Mouse (Mus musculus) neural tube, embryonic 13.5 days (tissue): ENCODE data around the gene Zfp641. TPM values are rescaled to one million over a fixed set of nuclear protein-coding genes. Genes with fewer than 3 reads are reported as not detected.

ENCODE experiments used
- polyA plus RNA-seq: library from polyadenylated mRNA; unstranded; fragments of >200 nt; fragmentation: Nextera tagmentation; extraction: Ambion mirVana; gene quantifications from 2 replicates; pipeline ENCODE4 v1.2.1, GENCODE M21; 2015

Gene Zfp641
- polyA plus RNA-seq, 1 experiment from 2014 or later = 6.5 TPM

Other genes starting within 250 kb of the Zfp641 start
- 66.5 and 66.8 TPM in 2 replicates for gene Pfkm, start 203.6 kb downstream of the Zfp641 start, polyA plus RNA-seq
- 20.3 and 23.4 TPM in 2 replicates for gene Senp1, start 202.4 kb downstream of the Zfp641 start, polyA plus RNA-seq
- gene Asb8, start 130.5 kb downstream of the Zfp641 start, polyA plus RNA-seq = 57.5 and 63.8 TPM in 2 replicates
- 50.1 and 50.4 TPM in 2 replicates for gene Ccdc184, start 129.0 kb downstream of the Zfp641 start, polyA plus RNA-seq
- not detected in 2 replicates for gene Olfr288, start 100.6 kb downstream of the Zfp641 start, polyA plus RNA-seq
- not detected in 2 replicates for gene Gm44579, start 75.2 kb downstream of the Zfp641 start, polyA plus RNA-seq
- gene Olfr287, start 75.1 kb downstream of the Zfp641 start, polyA plus RNA-seq = 0.20 TPM in 1 of 2 replicates, not detected in the other
- not detected in 2 replicates for gene Olfr286, start 61.7 kb downstream of the Zfp641 start, polyA plus RNA-seq
- not detected in 2 replicates for gene H1fnt, start 38.9 kb downstream of the Zfp641 start, polyA plus RNA-seq
- not detected in 2 replicates for gene Olfr285, start 21.2 kb upstream of the Zfp641 start, polyA plus RNA-seq
- gene Olfr284, start 44.8 kb upstream of the Zfp641 start, polyA plus RNA-seq = not detected in 2 replicates
- not detected in 2 replicates for gene Olfr283, start 84.8 kb upstream of the Zfp641 start, polyA plus RNA-seq
- gene Olfr282, start 135.1 kb upstream of the Zfp641 start, polyA plus RNA-seq = not detected in 2 replicates
- not detected in 2 replicates for gene Olfr281, start 156.4 kb upstream of the Zfp641 start, polyA plus RNA-seq
- not detected in 2 replicates for gene OR5BS1P, start 173.7 kb upstream of the Zfp641 start, polyA plus RNA-seq
- not detected in 2 replicates for gene Lalba, start 186.6 kb upstream of the Zfp641 start, polyA plus RNA-seq
- not detected in 2 replicates for gene Olfr279, start 196.2 kb upstream of the Zfp641 start, polyA plus RNA-seq
- gene Kansl2, start 238.1 kb upstream of the Zfp641 start, polyA plus RNA-seq = 132 and 147 TPM in 2 replicates